Mouse (Mus musculus): Measurements from ENCODE around the gene Eif4ebp2. TPM values are rescaled to one million over a fixed set of nuclear protein-coding genes. Genes with fewer than 3 reads are reported as not detected.
"Not testable (repeated sequence)": the region's sequence is repeated elsewhere in the genome, so short reads cannot be mapped to it uniquely, and the experiment has no call there.

Eif4ebp2 gene
- total RNA-seq, 2 experiments from 2014 or later, result 45.2 to 47.5 TPM

DNA sequence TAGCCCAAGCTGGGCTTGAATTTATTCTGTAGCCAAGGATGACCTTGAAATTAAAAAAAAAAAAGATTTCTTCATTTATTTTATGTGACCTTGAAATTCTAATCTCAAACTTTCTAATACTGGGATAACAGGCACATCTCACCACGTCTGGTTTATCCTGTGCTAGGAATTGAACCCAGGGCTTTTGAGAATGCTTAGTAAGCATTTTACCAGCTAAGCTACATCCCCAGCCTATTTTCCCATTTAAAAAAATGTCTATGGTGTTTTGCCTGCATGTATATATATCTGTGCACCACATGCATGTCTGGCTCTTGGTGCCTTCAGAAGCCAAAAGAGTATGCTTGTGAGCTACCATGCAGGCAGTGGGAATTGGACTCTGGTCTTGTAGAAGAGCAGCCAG lies 28.0 kb upstream of the Eif4ebp2 start:
- H3K27ac ChIP-seq, result no peak overlapping the region
- no peak overlapping the region for H3K4me3 ChIP-seq
- intact Hi-C loops (cut with DNase I), result no loop called here
- DNase-seq (ENCODE audit: extremely low spot score in 1 of 2, low spot score in 2 of 2), result no peak
- no peak for TF ChIP-seq CTCF (IDR thresholded peaks at IDR 0.05)

DNA sequence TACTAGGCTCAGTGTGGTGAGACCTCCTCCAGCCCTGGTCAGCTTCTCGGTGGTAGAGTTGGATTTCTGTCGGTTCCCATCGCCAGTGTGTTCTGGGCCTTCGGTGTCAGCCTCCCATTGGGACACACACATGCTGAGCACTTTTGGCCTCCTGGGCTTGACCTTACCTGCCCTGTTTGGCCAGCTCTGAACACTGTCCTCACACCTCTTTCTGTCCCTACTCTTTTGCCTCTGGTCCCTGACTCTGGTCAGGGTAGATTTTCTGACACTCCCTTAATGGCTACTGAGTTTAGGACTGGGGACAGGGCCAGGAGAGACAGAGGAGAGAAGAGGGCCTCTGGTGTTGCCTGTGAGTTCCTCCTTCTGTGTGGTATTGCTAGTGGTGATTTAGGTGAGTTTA lies 27.5 kb upstream of the Eif4ebp2 start:
- no peak for TF ChIP-seq CTCF (IDR thresholded peaks at IDR 0.05)
- DNase-seq (ENCODE audit: extremely low spot score in 1 of 2, low spot score in 2 of 2), result no peak
- intact Hi-C loops (cut with DNase I), result loop anchor here (5.0 kb wide), 1 partner anchor 167 kb away; the partner anchor contains the start of gene Ppa1
- Histone ChIP-seq H3K27ac (no peak overlapping the region), H3K4me3 (no peak overlapping the region)

DNA sequence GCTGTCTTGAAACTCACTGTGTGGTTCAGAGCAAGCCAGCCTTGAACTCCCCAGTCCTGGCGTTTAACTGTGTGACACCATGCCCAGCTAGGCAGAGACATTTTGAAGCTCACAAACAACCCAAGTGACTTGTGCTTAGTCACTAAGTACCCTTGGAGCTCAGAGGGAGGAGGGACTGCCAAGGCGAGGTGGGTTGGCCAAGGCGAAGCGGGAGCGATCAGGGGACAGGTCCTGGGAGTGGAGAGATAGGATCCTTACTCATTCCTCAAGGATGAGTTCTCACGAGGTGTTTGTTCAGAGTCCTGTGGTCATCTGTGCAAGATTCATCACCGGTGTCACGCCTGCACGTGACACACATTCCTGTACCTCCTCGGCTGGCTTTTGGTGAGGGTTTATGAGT lies 27.0 kb upstream of the Eif4ebp2 start:
- intact Hi-C loops (cut with DNase I), result loop anchor here (5.0 kb wide), 1 partner anchor 168 kb away; the partner anchor contains the start of gene Ppa1
- DNase-seq (ENCODE audit: extremely low spot score in 1 of 2, low spot score in 2 of 2), result no peak
- TF ChIP-seq CTCF (IDR thresholded peaks at IDR 0.05), result no peak
- no peak overlapping the region for H3K4me3 ChIP-seq
- H3K27ac ChIP-seq, result no peak overlapping the region

DNA sequence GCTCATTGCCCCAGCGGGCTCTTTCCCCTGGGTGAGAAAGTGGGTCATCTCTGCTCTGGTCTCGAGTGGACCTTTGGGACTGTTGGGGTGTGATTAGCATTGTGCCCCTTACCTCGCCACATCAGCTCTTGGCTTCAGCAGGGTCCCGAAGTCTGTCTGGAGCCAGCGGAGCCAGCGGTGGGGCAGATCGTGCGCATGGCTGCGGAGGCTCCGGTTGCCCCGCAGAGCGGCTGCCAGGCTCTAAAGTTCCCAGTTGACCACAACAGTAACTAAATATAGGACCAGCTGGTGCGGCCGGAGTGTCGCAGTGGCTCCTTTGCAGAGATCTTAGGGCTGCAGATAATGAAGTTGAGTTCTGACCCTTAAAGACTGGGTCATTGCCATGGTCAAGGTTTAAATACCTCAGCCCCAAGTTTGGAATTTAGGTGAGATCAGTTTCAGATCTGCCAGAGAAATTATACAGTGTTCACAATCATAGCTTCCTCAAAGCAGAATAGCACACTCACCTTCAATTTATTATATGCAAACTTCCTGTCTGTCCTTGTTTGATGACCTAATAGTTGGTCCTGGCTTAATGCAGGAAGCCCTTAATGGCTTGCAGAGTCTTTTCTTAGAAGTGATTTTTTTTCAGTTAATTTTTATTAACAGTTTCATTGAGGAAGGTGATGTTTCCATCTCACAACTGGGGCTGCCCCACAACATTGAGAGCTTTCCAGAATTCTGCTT lies 24.1 kb upstream of the Eif4ebp2 start:
- Histone ChIP-seq H3K4me3 (peak overlapping the region; percentile 73), H3K27ac (peak overlapping the region; percentile 83; the same call in 1 of the 2 replicates)
- TF ChIP-seq CTCF (IDR thresholded peaks at IDR 0.05), result no peak
- no peak for DNase-seq (ENCODE audit: extremely low spot score in 1 of 2, low spot score in 2 of 2)
- intact Hi-C loops (cut with DNase I), result loop anchor here (5.0 kb wide), 1 partner anchor 171 kb away; the partner anchor contains the start of gene Ppa1

DNA sequence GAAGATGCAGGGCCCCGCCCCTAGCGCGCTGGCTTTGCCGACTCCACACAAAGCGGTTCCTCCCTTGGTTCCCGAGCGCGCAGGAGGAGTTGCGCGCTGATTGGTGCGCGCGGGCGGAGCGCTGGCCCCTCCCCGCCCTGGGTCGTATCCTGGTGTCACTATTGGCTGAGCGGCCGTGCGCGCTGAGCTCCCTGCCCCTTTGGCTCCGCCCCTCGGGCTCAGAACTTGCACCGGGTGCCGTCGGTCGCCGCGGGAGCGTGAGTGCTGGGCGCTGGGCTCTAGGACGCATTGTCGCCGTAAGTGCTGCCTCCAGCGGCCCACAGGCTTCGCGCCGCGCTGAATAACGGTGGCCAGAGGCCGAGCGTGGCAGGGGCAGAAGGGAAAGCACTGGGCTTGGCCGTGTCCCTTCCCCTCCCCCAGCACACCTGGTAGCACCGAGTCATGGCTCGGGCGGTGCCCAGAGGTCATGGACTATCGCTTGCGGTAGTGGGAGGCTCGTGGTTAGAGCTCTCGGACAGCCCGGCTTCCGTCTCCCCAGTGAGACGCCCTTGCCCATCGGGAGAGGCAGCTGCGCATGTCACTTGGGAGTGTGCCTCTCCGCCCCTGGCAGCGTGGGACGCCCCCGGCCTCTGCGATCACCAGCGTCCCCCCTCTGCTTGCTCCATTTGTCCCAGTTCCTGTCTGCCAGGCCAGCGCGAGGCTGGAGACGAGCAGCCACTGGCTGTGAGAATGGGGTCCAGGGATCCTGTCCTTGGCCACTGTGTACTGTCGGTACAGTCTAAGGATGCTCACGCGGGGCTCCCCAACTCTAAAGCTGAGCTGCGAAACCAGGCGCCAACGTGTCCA lies 23.4 kb upstream of the Eif4ebp2 start, which contains the start of gene Lrrc20:
TSS of gene Lrrc20 (plus strand) at position 208 of the 846 bp plus-strand sequence.
- Histone ChIP-seq H3K4me3 (peak within 1 kb of the TSS; percentile 73), H3K27ac (peak within 1 kb of the TSS; percentile 83)
- DNase-seq (ENCODE audit: extremely low spot score in 1 of 2, low spot score in 2 of 2), result peak; percentile 94 to 95
- intact Hi-C loops (cut with DNase I), result loop anchor here (5.0 kb wide), 1 partner anchor 171 kb away; the partner anchor contains the start of gene Ppa1
- TF ChIP-seq CTCF (IDR thresholded peaks at IDR 0.05), result peak; percentile 5; the same call in 1 of the 2 replicates

DNA sequence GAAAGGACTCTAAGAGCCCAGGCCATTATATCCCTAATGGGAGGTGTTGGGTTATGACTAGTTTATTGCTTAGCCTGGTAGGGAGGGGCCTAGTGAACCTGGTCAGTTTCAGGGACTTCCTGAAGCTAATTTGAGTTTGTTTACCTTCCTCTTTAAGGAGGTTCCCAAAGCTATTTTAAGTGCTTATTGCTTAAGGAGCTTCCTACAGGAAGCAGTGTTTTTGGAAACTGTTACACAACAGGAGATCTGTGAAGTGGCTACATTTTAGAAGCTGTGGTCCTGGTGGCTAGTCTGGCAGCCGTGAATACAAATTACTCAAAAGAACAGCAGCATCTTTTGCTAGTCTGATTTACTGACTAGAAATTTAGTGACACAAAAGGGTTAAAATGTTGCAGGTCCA lies 21.9 kb upstream of the Eif4ebp2 start:
- no peak overlapping the region for H3K27ac ChIP-seq
- intact Hi-C loops (cut with DNase I), result no loop called here
- DNase-seq (ENCODE audit: extremely low spot score in 1 of 2, low spot score in 2 of 2), result no peak
- no peak overlapping the region for H3K4me3 ChIP-seq
- no peak for TF ChIP-seq CTCF (IDR thresholded peaks at IDR 0.05)

DNA sequence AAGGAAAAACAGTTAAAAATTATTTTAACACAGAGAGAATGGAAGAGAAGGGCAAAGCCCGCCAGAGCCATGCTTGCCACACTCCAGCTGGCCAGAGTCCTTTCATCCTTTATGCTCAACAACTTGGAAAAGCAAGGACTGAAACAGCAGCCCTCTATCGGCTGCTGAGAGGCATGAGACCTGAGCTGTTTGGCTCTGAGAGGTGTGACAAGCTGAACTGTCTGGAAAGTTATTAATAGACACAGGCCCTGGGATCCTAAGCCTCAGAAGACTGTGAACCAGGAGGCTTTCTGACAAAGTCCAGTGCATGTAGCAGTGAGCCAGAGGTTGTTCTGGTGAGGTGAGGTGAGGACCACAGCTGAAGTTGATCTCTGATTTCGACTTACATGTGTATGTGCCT lies 21.2 kb upstream of the Eif4ebp2 start:
- Histone ChIP-seq H3K4me3 (no peak overlapping the region), H3K27ac (no peak overlapping the region)
- TF ChIP-seq CTCF (IDR thresholded peaks at IDR 0.05), result no peak; the same call in 1 of the 2 replicates
- no peak for DNase-seq (ENCODE audit: extremely low spot score in 1 of 2, low spot score in 2 of 2)
- intact Hi-C loops (cut with DNase I), result no loop called here

DNA sequence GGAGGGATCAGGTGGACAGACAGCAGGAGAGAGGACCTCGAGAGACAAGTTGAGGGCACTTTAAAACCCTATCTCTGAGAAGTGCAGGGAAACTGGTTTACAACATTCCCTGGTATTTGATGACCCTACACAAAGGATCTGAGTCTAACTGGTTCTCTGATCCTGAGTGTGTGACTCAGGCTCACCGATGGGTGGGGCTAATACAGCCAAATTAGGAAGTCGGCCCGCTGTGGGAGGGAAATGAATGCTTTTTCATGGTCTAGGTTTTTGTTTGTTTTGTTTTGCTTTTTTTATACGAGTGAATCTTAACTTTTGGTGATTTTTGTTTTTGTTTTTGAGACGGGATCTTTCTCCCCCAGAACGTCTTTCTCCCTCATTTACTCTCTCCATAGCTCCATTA lies 16.4 kb upstream of the Eif4ebp2 start:
- intact Hi-C loops (cut with DNase I), result no loop called here
- no peak overlapping the region for H3K27ac ChIP-seq
- no peak for DNase-seq (ENCODE audit: extremely low spot score in 1 of 2, low spot score in 2 of 2)
- H3K4me3 ChIP-seq, result no peak overlapping the region
- no peak for TF ChIP-seq CTCF (IDR thresholded peaks at IDR 0.05)

DNA sequence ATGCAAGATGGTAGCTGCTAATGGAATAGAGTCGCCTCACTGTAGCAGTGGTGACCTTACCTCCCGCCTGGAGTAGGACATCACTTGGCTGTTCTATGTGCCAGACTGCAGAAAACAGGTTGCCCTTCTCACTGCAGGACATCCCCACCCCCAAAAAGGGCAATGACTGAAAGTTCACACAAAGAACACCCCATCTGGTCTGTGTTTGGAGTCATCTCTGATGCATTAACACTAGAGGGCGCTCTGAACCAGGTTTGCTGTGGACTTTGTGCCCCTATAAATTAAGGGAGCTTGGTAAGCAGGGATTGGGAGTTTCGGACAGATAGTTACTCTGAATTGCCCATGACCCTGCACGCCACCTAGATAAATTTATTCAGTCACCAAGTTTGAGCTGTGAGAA lies 14.4 kb upstream of the Eif4ebp2 start:
- Histone ChIP-seq H3K4me3 (no peak overlapping the region), H3K27ac (no peak overlapping the region)
- DNase-seq (ENCODE audit: extremely low spot score in 1 of 2, low spot score in 2 of 2), result no peak
- intact Hi-C loops (cut with DNase I), result no loop called here
- TF ChIP-seq CTCF (IDR thresholded peaks at IDR 0.05), result peak; percentile 66

DNA sequence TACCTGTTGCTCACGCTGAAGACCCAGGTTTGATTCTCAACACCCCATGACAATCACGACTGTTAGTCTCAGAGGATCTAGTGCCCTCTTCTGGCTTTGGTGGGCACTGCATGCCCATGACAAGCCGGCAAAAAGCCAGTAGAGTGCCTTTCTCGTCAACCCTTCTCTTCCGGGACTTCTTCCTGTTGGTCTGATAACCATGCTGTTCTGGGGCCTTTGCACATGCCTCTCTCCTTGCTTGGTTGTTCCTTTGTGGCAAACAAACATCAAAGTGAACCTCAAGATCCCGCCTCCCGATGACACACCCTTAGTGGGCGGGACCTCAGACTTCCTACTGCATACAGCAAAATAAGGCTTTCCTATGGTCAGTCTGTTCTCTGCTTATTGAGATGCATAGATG lies 13.8 kb upstream of the Eif4ebp2 start:
- intact Hi-C loops (cut with DNase I), result no loop called here

DNA sequence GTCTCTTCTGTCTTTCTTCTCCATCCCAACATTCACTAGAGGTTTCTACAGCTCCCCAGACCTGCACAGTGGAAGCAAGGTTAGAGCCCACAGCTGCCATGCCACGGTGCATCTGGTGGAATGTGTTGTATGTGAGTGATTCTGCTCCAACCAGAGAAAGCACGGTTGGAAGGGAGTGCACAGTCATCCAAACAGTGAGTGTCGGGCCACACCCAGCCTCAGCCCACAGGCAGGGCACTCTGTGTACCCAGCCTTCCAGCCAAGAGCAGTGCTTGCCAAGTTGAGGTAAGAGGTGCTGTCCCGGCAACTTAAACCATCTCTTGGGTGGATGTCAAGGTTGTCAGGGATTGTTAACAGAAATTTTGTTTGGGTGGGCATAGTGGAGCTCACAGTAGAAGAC lies 12.5 kb upstream of the Eif4ebp2 start:
- Histone ChIP-seq H3K27ac (no peak overlapping the region), H3K4me3 (no peak overlapping the region)
- intact Hi-C loops (cut with DNase I), result no loop called here

More for the DNA sequence above, 13.8 kb upstream of the Eif4ebp2 start:
- no peak overlapping the region for H3K4me3 ChIP-seq
- H3K27ac ChIP-seq, result no peak overlapping the region
- peak; percentile 30 for TF ChIP-seq CTCF (IDR thresholded peaks at IDR 0.05)
- no peak for DNase-seq (ENCODE audit: extremely low spot score in 1 of 2, low spot score in 2 of 2)

DNA sequence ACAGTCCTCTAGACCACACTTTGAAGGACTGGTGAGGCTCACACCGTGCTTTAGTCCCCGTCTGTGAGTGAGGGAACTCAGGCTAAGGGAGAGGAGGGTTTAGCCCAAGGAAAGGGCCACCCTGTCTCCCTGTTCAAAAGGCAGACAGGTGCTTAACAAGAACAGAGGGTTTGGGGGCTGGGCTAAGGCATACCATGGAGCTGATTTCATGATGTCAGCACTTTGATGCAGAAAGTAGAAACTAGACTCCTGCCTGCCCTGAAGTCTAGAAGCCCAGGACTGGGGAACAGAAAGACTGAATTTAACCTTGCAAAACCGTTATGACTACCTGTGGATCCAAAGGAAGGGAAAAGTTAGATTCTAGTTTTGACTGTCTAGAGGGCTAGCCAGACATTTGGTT lies 4.7 kb upstream of the Eif4ebp2 start:
- H3K27ac ChIP-seq, result no peak overlapping the region
- DNase-seq (ENCODE audit: extremely low spot score in 1 of 2, low spot score in 2 of 2), result no peak
- intact Hi-C loops (cut with DNase I), result no loop called here
- TF ChIP-seq CTCF (IDR thresholded peaks at IDR 0.05), result no peak
- H3K4me3 ChIP-seq, result no peak overlapping the region

More for the DNA sequence above, 12.5 kb upstream of the Eif4ebp2 start:
- no peak for TF ChIP-seq CTCF (IDR thresholded peaks at IDR 0.05)
- DNase-seq (ENCODE audit: extremely low spot score in 1 of 2, low spot score in 2 of 2), result no peak

DNA sequence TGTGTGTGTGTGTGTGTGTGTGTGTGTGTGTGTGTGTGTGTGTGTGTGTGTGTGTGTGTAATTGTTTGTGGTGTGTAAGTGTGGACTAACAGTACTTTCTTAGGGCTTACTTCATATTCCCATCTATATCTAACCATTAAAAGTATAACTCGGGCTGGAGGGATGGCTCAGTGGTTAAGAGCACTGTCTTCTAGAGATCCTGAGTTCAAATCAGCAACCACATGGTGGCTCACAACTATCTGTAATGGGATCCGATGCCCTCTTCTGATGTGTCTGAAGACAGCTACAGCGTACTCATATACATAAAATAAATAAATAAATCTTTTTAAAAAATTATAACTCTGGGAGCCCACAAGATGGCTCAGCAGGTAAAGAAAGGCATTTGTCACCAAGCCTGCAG lies 710 bp upstream of the Eif4ebp2 start:
- intact Hi-C loops (cut with DNase I); H3K4me3 ChIP-seq: not testable (repeated sequence)

More for the DNA sequence above, 710 bp upstream of the Eif4ebp2 start:
- not testable (repeated sequence) for DNase-seq (ENCODE audit: extremely low spot score in 1 of 2, low spot score in 2 of 2); H3K27ac ChIP-seq

All from left cerebral cortex, adult 2 months (tissue).